21 mouse cellular contexts compared by ENCODE assay signal in the genomic region with DNA sequence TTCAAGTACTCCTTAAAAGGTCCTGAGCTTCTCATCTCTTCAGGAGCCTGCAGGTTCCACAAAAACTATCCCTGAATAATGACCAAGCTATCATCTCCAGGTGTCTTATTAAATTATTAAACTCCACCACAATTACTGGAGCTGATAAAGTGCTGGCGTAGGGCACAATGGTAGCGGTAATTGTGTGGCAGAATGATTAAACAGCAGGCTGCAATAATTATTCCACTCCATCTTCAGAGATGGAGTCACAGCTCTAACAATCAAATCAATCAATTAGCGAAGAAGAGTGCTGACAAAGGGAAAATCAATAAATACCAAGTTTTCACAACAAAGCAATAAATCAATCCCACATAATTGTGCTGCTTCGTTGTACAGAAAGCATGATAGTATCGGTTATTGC.
DNase-seq lines count a peak whose midpoint lies in the region; ATAC-seq lines count a peak whose summit lies in the region.
"Had no signal": no experiment of that assay in that cellular context is flagged by ENCODE, and none has a peak within 500 bp of the region (broad histone marks: within the 10 kb centered on the region; RNA-seq: fewer than 3 reads in every experiment).

No protein-coding gene starts in this region.

- no peaks in the 10 kb centered on the region for H3K9me3 ChIP-seq in hindbrain, embryonic 16.5 days (ENCODE audit: control insufficient read depth, low read length)
- no peaks in the 10 kb centered on the region for H3K9me3 ChIP-seq in hindbrain, embryonic 10.5 days
- no peaks in the 10 kb centered on the region for H3K9me3 ChIP-seq in neural tube, embryonic 13.5 days
- no peaks in the 10 kb centered on the region for H3K9me3 ChIP-seq in neural tube, embryonic 14.5 days (ENCODE audit: control insufficient read depth, low read length)
- H3K9me3 ChIP-seq in neural tube, embryonic 15.5 days (replicated peaks): no peaks in the 10 kb centered on the region

- no peaks in the 10 kb centered on the region for H3K36me3 ChIP-seq in hindbrain, embryonic 16.5 days (ENCODE audit: control insufficient read depth, insufficient read depth, low read length)
- no peaks in the 10 kb centered on the region for H3K36me3 ChIP-seq in hindbrain, embryonic 10.5 days
- no peaks in the 10 kb centered on the region for H3K36me3 ChIP-seq in neural tube, embryonic 13.5 days
- H3K36me3 ChIP-seq in neural tube, embryonic 14.5 days (ENCODE audit: control insufficient read depth, insufficient read depth, low read length): no peaks in the 10 kb centered on the region
- H3K36me3 ChIP-seq in neural tube, embryonic 15.5 days: no peaks in the 10 kb centered on the region
- H3K36me3 ChIP-seq: G1E had no signal

- H3K4me2 ChIP-seq in hindbrain, embryonic 16.5 days (ENCODE audit: low read length): no peak overlapping the region
- H3K4me2 ChIP-seq in neural tube, embryonic 13.5 days: no peak overlapping the region
- no peak overlapping the region for H3K4me2 ChIP-seq in neural tube, embryonic 14.5 days (ENCODE audit: low read depth, low read length)
- no peak overlapping the region for H3K4me2 ChIP-seq in neural tube, embryonic 15.5 days

- no peaks in the 10 kb centered on the region for H3K27me3 ChIP-seq in hindbrain, embryonic 16.5 days (replicated peaks; ENCODE audit: control insufficient read depth, insufficient read depth, low read length)
- no peaks in the 10 kb centered on the region for H3K27me3 ChIP-seq in hindbrain, embryonic 10.5 days (ENCODE audit: insufficient read depth, poor library complexity, severe bottlenecking)
- H3K27me3 ChIP-seq in neural tube, embryonic 13.5 days: no peaks in the 10 kb centered on the region
- H3K27me3 ChIP-seq in neural tube, embryonic 14.5 days (ENCODE audit: control insufficient read depth, insufficient read depth, low read length): no peaks in the 10 kb centered on the region
- H3K27me3 ChIP-seq in neural tube, embryonic 15.5 days (replicated peaks): no peaks in the 10 kb centered on the region
- H3K27me3 ChIP-seq: CH12.LX had no signal

- ATAC-seq in hindbrain, embryonic 16.5 days: peak; percentile 60
- 0 out of 2 replicates have a peak, but pooled peaks have one; percentile 32 for ATAC-seq in neural tube, embryonic 13.5 days (ENCODE audit: low read depth)
- peak; percentile 63; the same call in 1 of the 2 replicates for ATAC-seq in neural tube, embryonic 14.5 days (ENCODE audit: low read depth)
- no peak for ATAC-seq in neural tube, embryonic 15.5 days (ENCODE audit: low FRiP score)
- ATAC-seq: activated CD4-positive, CD25-positive, alpha-beta regulatory T cell, adult 4 months; CD4-positive, CD25-positive, alpha-beta regulatory T cell, adult 4 months; Patski had no signal

- WGBS in hindbrain, embryonic 16.5 days: 63% methylated on average over 5 of the region's 5 CpGs
- WGBS in hindbrain, embryonic 10.5 days: 89% methylated on average over 5 of the region's 5 CpGs
- 65% methylated on average over 5 of the region's 5 CpGs for WGBS in neural tube, embryonic 13.5 days
- WGBS in neural tube, embryonic 14.5 days: 60% methylated on average over 5 of the region's 5 CpGs
- WGBS in neural tube, embryonic 15.5 days: 60% methylated on average over 5 of the region's 5 CpGs

- H3K4me1 ChIP-seq in hindbrain, embryonic 16.5 days (ENCODE audit: control insufficient read depth, insufficient read depth, low read depth, low read length): no peaks in the 10 kb centered on the region
- no peaks in the 10 kb centered on the region for H3K4me1 ChIP-seq in hindbrain, embryonic 10.5 days (replicated peaks)
- H3K4me1 ChIP-seq in neural tube, embryonic 13.5 days (replicated peaks): no peaks in the 10 kb centered on the region
- no peaks in the 10 kb centered on the region for H3K4me1 ChIP-seq in neural tube, embryonic 14.5 days (ENCODE audit: control insufficient read depth, insufficient read depth, low read length)
- H3K4me1 ChIP-seq in neural tube, embryonic 15.5 days: no peaks in the 10 kb centered on the region

- no peak overlapping the region for H3K4me3 ChIP-seq in hindbrain, embryonic 16.5 days (ENCODE audit: low read length)
- no peak overlapping the region for H3K4me3 ChIP-seq in hindbrain, embryonic 10.5 days
- H3K4me3 ChIP-seq in neural tube, embryonic 13.5 days: no peak overlapping the region
- H3K4me3 ChIP-seq in neural tube, embryonic 14.5 days (ENCODE audit: low read depth, low read length): no peak overlapping the region
- H3K4me3 ChIP-seq in neural tube, embryonic 15.5 days (replicated peaks): no peak overlapping the region

- no peak overlapping the region for H3K9ac ChIP-seq in hindbrain, embryonic 16.5 days (ENCODE audit: low read depth, low read length)
- H3K9ac ChIP-seq in neural tube, embryonic 13.5 days: no peak overlapping the region
- H3K9ac ChIP-seq in neural tube, embryonic 14.5 days (replicated peaks; ENCODE audit: low read depth, low read length): no peak overlapping the region
- H3K9ac ChIP-seq in neural tube, embryonic 15.5 days (replicated peaks): no peak overlapping the region

- no peak for DNase-seq in hindbrain, embryonic 10.5 days (ENCODE audit: low spot score)
- no peak for DNase-seq in neural tube, embryonic 10.5 days (ENCODE audit: extremely low spot score, low spot score)
- DNase-seq: adrenal gland, adult 2 months; adrenal gland, adult 8-10 months; adrenal gland, postnatal 10 days; adrenal gland, postnatal 14 days; adrenal gland, postnatal 25 days; adrenal gland, postnatal 36 days; B cell, adult 2 months; cerebellum, adult 11 months; cerebellum, adult 11-12 months; cerebellum, adult 18-20 months had no signal

- H3K27ac ChIP-seq in hindbrain, embryonic 16.5 days (ENCODE audit: low read depth, low read length): no peak overlapping the region
- no peak overlapping the region for H3K27ac ChIP-seq in hindbrain, embryonic 10.5 days
- H3K27ac ChIP-seq in neural tube, embryonic 13.5 days (replicated peaks): no peak overlapping the region
- no peak overlapping the region for H3K27ac ChIP-seq in neural tube, embryonic 14.5 days (ENCODE audit: low read depth, low read length)
- H3K27ac ChIP-seq in neural tube, embryonic 15.5 days (replicated peaks): no peak overlapping the region
